Mouse (Mus musculus) left cerebral cortex, postnatal 25 days (tissue): ENCODE measurements around the gene Cct6b. TPM values are rescaled to one million over a fixed set of nuclear protein-coding genes. Genes with fewer than 3 reads are reported as not detected.

Source experiments
- DNase-seq, 2 experiments: peaks; one replicate each; pipeline ENCODE4 v3.0.0; 2022; ENCODE audit warnings: low spot score in 2 of 2, mixed read lengths in 1 of 2
- intact Hi-C: fragments of 180-260 bp; cut with DNase I; formaldehyde crosslinking; loops from one replicate; pipeline ENCODE4 v1.15.1; 2025
- total RNA-seq, 2 experiments: library from RNA; stranded (reverse); gene quantifications; 2 replicates each; pipeline ENCODE4 v1.2.3; 2021

Gene Cct6b
- total RNA-seq, result under 1 TPM in 1 of 2 experiments, not detected in 1; 0.25 TPM

DNA sequence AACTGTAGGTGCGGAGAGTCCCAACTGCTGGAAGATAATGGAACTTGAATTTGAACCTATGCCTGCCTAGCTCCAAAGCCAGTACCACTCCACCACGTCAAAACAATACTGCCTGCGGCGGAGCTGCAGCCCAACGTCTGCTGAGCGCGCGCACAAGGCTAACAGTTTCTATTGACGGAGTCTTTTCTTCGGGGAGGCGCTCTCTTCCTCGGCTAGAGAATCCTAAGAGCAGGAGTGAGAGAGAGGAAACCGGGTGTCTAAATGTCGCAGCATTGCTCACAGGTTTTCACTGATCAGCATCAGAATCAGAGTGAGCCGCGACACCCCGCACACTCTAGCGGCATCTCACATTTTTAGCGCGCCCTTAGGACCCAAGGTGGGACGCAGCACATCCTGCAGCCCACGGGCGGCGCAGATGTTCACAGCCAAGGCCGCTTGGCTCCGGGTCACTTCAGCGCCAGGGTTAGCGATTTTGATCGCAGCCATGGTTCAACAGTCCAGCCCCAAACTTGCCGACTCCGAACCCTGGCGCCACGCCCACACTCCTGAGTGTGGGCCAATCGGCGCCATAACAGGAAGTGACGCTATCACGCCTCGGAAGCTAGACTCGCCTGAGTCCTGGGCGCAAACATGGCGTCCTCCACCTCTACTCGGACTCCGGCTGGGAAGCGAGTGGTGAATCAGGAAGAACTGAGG, at the start of gene Cct6b, which contains the start of gene Zfp830:
Cct6b (minus strand) TSS at position 580 of the 696 bp plus-strand sequence.
Zfp830 (plus strand) TSS at position 604 of the 696 bp plus-strand sequence.
- peak; percentile 94 to 95 for DNase-seq
- intact Hi-C loops, result loop anchor here (1.0 to 5.0 kb wide), 4 partner anchors 17 to 527 kb away; partner anchors contain the start of gene Lig3

- no peak for DNase-seq
- intact Hi-C loops, result no loop called here
Observed at GRCm38 (mm10) chr11:82808485-82808884, 44.4 kb upstream of the Cct6b start.

GRCm38 (mm10) chr11:82807370-82807769, 43.2 kb upstream of the Cct6b start:
- intact Hi-C loops, result no loop called here
- no peak for DNase-seq

DNA sequence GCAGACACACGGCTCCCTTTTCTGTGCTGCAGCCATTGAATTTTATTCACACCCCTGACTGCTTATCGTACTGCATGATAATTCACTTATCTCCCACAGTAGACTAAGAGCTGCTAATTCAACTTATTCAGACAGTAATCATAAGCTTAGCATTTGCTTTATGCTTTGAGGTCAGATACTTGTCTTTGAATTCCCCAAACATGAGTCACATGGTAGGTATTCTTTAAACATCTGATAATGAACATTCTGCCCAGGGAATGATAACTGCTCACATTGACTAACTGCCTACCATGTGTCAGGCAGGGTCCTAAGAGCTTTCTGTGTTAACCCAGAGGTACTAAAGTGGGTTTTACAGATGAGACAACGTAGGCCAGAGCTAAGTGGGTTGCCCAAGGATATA, 42.5 kb upstream of the Cct6b start:
- DNase-seq, result no peak
- intact Hi-C loops, result no loop called here

- intact Hi-C loops, result no loop called here
- no peak for DNase-seq
Observed at GRCm38 (mm10) chr11:82783453-82783852, 19.3 kb upstream of the Cct6b start.

DNA sequence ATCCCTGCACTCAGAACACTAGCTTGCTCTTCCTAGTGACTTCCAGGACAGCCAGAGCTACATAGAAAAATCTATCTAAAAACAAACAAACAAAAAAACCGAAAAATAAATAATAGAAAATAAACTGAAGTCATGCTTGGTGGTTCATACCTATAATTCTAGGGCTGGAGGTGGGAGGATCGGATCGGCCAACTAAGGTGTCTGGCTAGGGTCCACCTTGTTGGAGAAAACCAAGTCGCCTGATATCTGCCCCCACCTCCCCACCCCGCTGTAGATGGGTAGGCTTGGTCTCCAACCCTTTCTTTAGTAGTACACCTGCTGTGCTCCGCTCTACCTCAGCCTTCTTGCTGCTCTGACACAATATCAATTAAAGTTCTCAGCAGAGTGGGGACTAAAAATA, 18.1 kb upstream of the Cct6b start:
- no peak for DNase-seq
- intact Hi-C loops, result no loop called here

GRCm38 (mm10) chr11:82780983-82781903, 17.1 kb upstream of the Cct6b start, which contains the start of gene Lig3:
Gene Lig3 (plus strand): TSS chr11:82781108.
- intact Hi-C loops, result loop anchor here (1.0 to 2.0 kb wide), 2 partner anchors 17 to 90 kb away; partner anchors contain the start of genes Cct6b, Rffl and Zfp830
- DNase-seq, result peak; percentile 94 to 95

GRCm38 (mm10) chr11:82780134-82780533, 16.0 kb upstream of the Cct6b start:
- no peak for DNase-seq
- intact Hi-C loops, result loop anchor here (2.0 kb wide), 1 partner anchor 91 kb away; the partner anchor contains the start of gene Rffl

DNA sequence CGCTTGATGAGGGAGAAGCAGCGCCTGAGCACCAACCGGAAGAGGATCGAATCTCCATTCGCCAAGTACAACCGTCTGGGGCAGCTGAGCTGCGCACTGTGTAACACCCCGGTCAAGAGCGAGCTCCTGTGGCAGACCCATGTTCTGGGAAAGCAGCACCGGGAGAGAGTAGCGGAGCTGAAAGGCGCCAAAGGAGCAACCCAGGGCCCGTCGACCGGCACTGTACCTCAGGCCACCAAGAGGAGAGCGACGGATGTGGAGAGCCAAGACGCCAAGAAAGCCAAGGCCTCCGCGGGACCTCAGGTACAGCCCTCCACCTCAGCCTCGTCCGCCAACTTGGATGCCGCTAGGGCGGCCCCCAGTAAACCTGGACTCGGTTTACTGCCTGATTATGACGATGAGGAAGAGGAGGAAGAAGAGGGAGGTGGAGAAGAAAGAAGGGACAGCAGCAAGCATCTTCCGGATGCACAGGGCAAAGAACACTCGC, 360 bp upstream of the Cct6b start:
- no peak for DNase-seq
- intact Hi-C loops, result loop anchor here (1.0 to 5.0 kb wide), 4 partner anchors 17 to 527 kb away; partner anchors contain the start of gene Lig3

DNA sequence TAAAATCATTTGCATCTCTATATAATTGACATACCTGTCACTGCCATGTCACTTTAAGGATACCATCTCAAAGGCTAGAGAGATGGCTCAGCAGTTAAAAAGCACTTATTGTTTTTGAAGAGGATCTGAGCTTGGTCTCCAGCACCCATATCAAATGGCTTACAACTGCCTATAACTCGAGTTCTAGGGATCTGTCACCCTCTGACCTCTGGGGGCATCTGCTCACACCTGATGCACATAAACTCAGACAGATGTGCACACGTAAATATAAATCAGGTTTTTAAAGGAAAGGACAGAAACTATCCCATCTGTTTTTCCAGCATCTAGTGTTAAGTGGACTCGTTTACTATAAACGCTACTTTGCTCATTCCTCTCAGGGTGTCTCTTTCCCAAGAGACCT, 860 bp downstream of the Cct6b start:
- intact Hi-C loops, result loop anchor here (5.0 kb wide), 3 partner anchors 71 to 526 kb away; no protein-coding TSS in a partner anchor
- DNase-seq, result no peak

GRCm38 (mm10) chr11:82762286-82762829, 1.8 kb downstream of the Cct6b start:
- intact Hi-C loops, result loop anchor here (5.0 kb wide), 3 partner anchors 70 to 525 kb away; no protein-coding TSS in a partner anchor
- DNase-seq, result no peak

- no peak for DNase-seq
- intact Hi-C loops, result no loop called here
Observed at GRCm38 (mm10) chr11:82755919-82756318, 8.2 kb downstream of the Cct6b start.

DNA sequence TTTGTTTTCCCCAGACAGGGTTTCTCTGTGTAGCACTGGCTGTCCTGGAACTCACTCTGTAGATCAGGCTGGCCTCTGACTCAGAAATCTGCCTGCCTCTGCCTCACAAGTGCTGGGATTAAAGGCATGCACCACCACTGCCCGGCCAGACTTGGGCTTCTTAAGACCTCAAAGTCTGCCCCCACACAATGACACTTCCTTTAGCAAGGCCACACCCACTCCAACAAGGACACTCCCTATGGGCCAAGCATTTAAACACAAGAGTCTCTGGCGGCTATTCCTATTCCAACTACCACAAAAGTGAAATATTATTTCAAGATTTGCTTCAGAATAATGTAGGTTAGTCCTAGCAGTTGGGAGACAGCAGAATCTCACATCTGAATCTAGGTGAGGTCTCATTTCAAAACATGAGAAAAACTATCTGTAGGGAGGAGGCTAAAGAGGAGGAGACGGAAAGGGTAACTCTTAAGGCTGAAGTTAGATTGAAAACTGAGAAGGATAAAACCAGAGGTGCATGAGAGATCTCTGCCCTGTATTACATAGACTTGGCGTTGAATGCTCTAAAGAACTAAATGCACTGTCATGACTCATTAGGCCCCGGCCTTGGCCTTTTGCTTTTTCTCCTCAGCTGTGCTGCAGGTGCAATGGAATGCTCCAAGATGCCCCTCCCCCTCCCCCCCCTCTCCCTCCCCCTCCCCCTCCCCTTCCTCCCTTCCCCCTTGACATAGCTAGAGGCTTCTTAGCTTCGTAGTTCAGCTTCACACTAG, 11.6 kb downstream of the Cct6b start:
- intact Hi-C loops, result no loop called here
- no peak for DNase-seq

DNA sequence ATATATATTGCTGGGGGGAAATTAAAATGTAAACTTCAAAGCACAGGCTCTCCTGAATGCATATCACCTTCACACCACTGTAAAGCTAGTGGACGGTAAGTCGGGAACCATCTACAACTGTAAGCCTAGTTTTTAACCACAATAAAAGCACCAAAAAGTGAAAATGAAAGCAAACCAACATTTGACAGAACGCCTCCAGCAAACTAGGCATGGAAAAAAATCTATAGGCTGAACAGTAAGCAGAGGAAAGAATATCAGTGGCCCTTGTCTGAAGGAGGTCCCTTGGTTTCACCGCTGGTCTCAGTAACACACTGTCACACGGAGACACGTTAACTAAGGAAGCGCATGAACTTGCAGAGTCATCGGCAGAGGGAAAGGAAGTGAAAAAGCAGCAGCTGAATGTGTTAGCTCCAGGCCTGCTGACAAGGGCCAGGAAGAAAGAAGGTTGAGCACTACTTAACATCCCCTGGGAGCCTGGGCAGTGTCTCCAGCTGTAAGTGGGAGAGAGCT, 17.2 kb downstream of the Cct6b start:
- no peak for DNase-seq
- intact Hi-C loops, result loop anchor here (1.0 kb wide), 1 partner anchor 143 kb away; the partner anchor contains the start of gene Rad51d

DNA sequence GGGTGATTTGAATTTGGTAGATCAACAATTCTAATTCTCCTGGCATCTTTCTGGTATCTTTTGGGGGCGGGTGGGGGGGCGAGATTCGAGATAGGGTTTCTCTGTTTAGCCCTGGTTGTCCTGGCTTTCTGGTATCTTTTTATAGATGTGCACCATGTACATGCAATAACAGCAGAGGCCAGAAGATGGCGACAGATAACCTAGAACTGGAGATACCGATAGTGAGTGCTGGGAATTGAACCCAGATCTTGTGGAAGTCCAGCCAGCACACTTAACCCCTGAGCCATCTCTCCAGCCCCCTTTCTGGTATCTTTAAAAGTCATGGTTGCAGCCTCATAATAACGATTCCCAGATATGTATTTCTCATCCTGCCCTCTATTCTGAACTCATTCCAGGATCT, 18.0 kb downstream of the Cct6b start:
- DNase-seq, result peak in 1 of 2 experiments; percentile 4
- intact Hi-C loops, result loop anchor here (1.0 kb wide), 1 partner anchor 144 kb away; the partner anchor contains the start of gene Rad51d

GRCm38 (mm10) chr11:82739006-82739405, 25.1 kb downstream of the Cct6b start:
- intact Hi-C loops, result no loop called here
- no peak for DNase-seq

DNA sequence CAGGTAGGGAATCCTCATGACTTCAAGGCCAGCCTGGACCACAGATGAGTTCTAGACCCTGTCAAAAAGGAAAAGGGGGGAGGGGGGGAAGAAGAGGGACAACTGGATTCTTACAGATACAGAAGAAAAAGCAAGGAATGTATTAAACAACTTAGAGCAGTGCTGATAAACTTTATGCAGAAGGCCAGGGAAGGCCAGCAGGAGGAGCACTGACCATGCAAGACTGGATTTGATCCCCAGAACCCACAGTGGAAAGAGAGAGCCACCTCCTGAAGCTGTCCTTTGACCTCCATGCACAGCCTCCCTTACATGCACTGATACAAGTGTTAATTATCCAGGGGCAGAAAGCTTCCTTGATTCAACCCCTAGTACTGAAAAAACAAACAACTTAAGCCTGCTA, 29.9 kb downstream of the Cct6b start:
- DNase-seq, result no peak
- intact Hi-C loops, result no loop called here

DNA sequence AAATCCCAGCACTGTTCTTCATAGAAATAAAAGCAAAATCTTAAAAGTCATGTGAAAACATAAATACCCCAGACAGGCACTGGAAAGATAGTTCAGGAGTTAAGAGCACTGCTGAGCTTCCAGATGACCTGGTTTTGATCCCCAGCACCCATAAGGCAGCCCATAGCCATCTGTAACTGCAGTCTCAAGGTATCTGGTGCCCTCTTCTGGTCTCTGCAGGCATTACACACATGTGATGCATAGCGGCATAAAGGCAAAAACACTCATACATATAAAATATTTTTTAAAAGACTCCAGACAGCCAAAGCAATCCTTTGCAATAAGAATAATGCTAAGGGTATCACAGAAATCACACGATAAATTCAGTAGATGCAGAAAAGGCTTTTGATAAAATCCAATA, 37.3 kb downstream of the Cct6b start:
- DNase-seq, result no peak
- intact Hi-C loops, result no loop called here

GRCm38 (mm10) chr11:82719294-82719693, 44.8 kb downstream of the Cct6b start:
- intact Hi-C loops, result no loop called here
- no peak for DNase-seq
